Mouse (Mus musculus): ENCODE data around the gene Spint1. TPM values are rescaled to one million over a fixed set of nuclear protein-coding genes. Genes with fewer than 3 reads are reported as not detected.

Spint1 gene
- polyA plus RNA-seq, 2 experiments, result 11.6 to 19.5 TPM

DNA sequence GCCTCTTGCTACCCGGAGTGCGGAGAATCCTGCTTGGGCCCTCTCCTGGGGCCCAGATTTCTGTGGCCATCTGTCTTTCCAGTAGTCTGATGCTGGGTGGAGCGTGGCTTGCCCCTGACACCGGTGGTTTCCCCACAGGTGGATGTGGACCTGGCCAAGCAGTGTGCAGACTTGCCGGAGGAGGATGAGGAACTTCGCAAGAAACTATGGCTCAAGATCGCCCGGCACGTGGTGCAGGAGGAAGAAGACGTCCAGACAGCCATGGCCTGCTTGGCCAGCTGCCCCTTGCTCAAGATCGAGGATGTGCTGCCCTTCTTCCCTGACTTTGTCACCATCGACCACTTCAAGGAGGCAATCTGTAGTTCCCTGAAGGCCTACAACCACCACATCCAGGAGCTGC is 59.6 kb downstream of the Spint1 start:
- peaks cover 63% of the 10 kb centered on the region for H3K36me3 ChIP-seq (ENCODE audit: control insufficient read depth, insufficient read depth, low read length)
- H3K9ac ChIP-seq (ENCODE audit: low read depth, low read length, severe bottlenecking), result no peak overlapping the region
- no peaks in the 10 kb centered on the region for H3K9me3 ChIP-seq (ENCODE audit: control insufficient read depth, low read length)
- H3K27me3 ChIP-seq (ENCODE audit: control insufficient read depth, insufficient read depth, low read length), result no peaks in the 10 kb centered on the region
- H3K4me3 ChIP-seq (replicated peaks; ENCODE audit: low read length), result no peak overlapping the region
- H3K4me1 ChIP-seq (ENCODE audit: control insufficient read depth, insufficient read depth, low read length), result peaks cover 11% of the 10 kb centered on the region
- H3K4me2 ChIP-seq (replicated peaks; ENCODE audit: low read depth, low read length, severe bottlenecking), result no peak overlapping the region
- ATAC-seq (ENCODE audit: low FRiP score, low read depth) (no peak), DNase-seq (ENCODE audit: low spot score) (no peak)
- H3K27ac ChIP-seq (replicated peaks; ENCODE audit: low read depth, low read length), result no peak overlapping the region
- 92% methylated on average over 12 of the region's 12 CpGs for WGBS
- no peak for TF ChIP-seq POLR2A (IDR thresholded peaks at IDR 0.05; ENCODE audit: borderline replicate concordance, extremely low read depth, insufficient read depth, insufficient read length)

GRCm38 (mm10) chr2:119297506-119297905 is 60.3 kb downstream of the Spint1 start:
- no peak overlapping the region for H3K9ac ChIP-seq (ENCODE audit: low read depth, low read length, severe bottlenecking)

DNA sequence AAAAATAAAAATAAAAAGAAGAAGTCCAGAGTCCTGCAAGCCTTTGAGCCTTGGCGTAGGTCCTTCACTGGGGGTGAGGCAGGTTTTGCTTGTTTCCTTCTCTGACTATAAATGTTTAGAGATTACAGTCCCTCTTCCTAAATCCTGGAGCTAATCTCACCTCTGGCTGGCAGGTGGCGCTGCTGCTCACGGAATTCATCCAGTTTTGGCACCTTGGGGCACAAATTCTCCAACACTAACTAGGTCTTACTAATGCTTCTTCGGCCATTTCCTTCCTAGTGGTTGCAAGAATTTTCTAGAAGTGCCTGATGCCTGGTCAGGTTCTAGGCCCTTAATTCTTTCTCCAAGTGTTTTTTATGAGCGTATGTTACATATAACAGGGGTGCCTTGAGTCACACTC is 61.2 kb downstream of the Spint1 start:
- DNase-seq (ENCODE audit: low spot score), result peak; percentile 57
- Histone ChIP-seq H3K4me3 (replicated peaks; ENCODE audit: low read length) (no peak overlapping the region), H3K36me3 (ENCODE audit: control insufficient read depth, insufficient read depth, low read length) (peaks cover 48% of the 10 kb centered on the region), H3K4me1 (ENCODE audit: control insufficient read depth, insufficient read depth, low read length) (peaks cover 11% of the 10 kb centered on the region), H3K27me3 (ENCODE audit: control insufficient read depth, insufficient read depth, low read length) (no peaks in the 10 kb centered on the region), H3K9ac (ENCODE audit: low read depth, low read length, severe bottlenecking) (no peak overlapping the region), H3K4me2 (replicated peaks; ENCODE audit: low read depth, low read length, severe bottlenecking) (no peak overlapping the region), H3K9me3 (ENCODE audit: control insufficient read depth, low read length) (no peaks in the 10 kb centered on the region), H3K27ac (replicated peaks; ENCODE audit: low read depth, low read length) (no peak overlapping the region)
- WGBS, result 40% methylated on average over 5 of the region's 5 CpGs
- TF ChIP-seq POLR2A (IDR thresholded peaks at IDR 0.05; ENCODE audit: borderline replicate concordance, extremely low read depth, insufficient read depth, insufficient read length), result no peak
- ATAC-seq (ENCODE audit: low FRiP score, low read depth), result no peak

More at GRCm38 (mm10) chr2:119297506-119297905, 60.3 kb downstream of the Spint1 start:
- no peak for TF ChIP-seq POLR2A (IDR thresholded peaks at IDR 0.05; ENCODE audit: borderline replicate concordance, extremely low read depth, insufficient read depth, insufficient read length)
- no peak overlapping the region for H3K27ac ChIP-seq (replicated peaks; ENCODE audit: low read depth, low read length)
- H3K36me3 ChIP-seq (ENCODE audit: control insufficient read depth, insufficient read depth, low read length), result peaks cover 56% of the 10 kb centered on the region
- H3K4me2 ChIP-seq (replicated peaks; ENCODE audit: low read depth, low read length, severe bottlenecking), result no peak overlapping the region
- 95% methylated on average over 19 of the region's 19 CpGs for WGBS
- H3K4me3 ChIP-seq (replicated peaks; ENCODE audit: low read length), result no peak overlapping the region
- ATAC-seq (ENCODE audit: low FRiP score, low read depth) (no peak), DNase-seq (ENCODE audit: low spot score) (no peak)
- H3K9me3 ChIP-seq (ENCODE audit: control insufficient read depth, low read length), result no peaks in the 10 kb centered on the region
- H3K27me3 ChIP-seq (ENCODE audit: control insufficient read depth, insufficient read depth, low read length), result no peaks in the 10 kb centered on the region
- peaks cover 11% of the 10 kb centered on the region for H3K4me1 ChIP-seq (ENCODE audit: control insufficient read depth, insufficient read depth, low read length)

DNA sequence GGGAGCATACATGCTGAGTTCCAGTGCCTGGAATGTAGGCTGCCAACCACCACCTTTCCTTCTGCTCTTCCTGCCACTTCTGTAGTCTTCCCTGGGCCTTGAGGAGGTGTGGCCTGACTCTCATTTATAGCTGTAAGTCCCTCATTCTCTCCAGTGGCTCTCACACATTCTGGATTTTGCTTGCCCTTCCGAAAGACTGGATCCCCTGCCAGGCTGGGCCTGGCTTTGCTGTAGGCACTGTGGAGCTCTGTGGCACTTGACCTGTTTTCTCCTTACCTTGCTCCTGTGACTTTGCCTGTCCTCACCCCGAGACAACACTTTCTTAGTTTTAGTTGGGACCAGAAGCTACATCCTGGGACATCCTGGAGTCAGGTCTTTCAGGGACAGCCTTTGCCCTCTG is 61.7 kb downstream of the Spint1 start:
- Histone ChIP-seq H3K9ac (ENCODE audit: low read depth, low read length, severe bottlenecking) (no peak overlapping the region), H3K4me3 (replicated peaks; ENCODE audit: low read length) (no peak overlapping the region), H3K4me2 (replicated peaks; ENCODE audit: low read depth, low read length, severe bottlenecking) (no peak overlapping the region), H3K27ac (replicated peaks; ENCODE audit: low read depth, low read length) (no peak overlapping the region), H3K9me3 (ENCODE audit: control insufficient read depth, low read length) (no peaks in the 10 kb centered on the region), H3K4me1 (ENCODE audit: control insufficient read depth, insufficient read depth, low read length) (peaks cover 11% of the 10 kb centered on the region), H3K27me3 (ENCODE audit: control insufficient read depth, insufficient read depth, low read length) (no peaks in the 10 kb centered on the region), H3K36me3 (ENCODE audit: control insufficient read depth, insufficient read depth, low read length) (peaks cover 43% of the 10 kb centered on the region)
- DNase-seq (ENCODE audit: low spot score) (no peak), ATAC-seq (ENCODE audit: low FRiP score, low read depth) (no peak)
- no peak for TF ChIP-seq POLR2A (IDR thresholded peaks at IDR 0.05; ENCODE audit: borderline replicate concordance, extremely low read depth, insufficient read depth, insufficient read length)
- WGBS, result 90% methylated on average over 2 of the region's 2 CpGs

Other genes starting within 250 kb of the Spint1 start
- gene Ccdc32, start 208.0 kb upstream of the Spint1 start, polyA plus RNA-seq (2012; rRNA removed), result 13.5 and 14.6 TPM in 2 replicates
- gene Ccdc32, start 208.0 kb upstream of the Spint1 start, polyA plus RNA-seq (2014; fragmentation: Nextera tagmentation; extraction: Ambion mirVana), result 21.5 and 23.5 TPM in 2 replicates
- 6.0 and 6.2 TPM in 2 replicates for gene Rpusd2, start 202.6 kb upstream of the Spint1 start, polyA plus RNA-seq (2012; rRNA removed)
- 3.6 and 3.8 TPM in 2 replicates for gene Rpusd2, start 202.6 kb upstream of the Spint1 start, polyA plus RNA-seq (2014; fragmentation: Nextera tagmentation; extraction: Ambion mirVana)
- gene Knl1, start 190.2 kb upstream of the Spint1 start, polyA plus RNA-seq (2012; rRNA removed), result 3.6 and 5.5 TPM in 2 replicates
- 34.5 and 37.1 TPM in 2 replicates for gene Knl1, start 190.2 kb upstream of the Spint1 start, polyA plus RNA-seq (2014; fragmentation: Nextera tagmentation; extraction: Ambion mirVana)
- gene Rad51, start 124.6 kb upstream of the Spint1 start, polyA plus RNA-seq (2012; rRNA removed), result 37.6 and 38.6 TPM in 2 replicates
- 41.5 and 44.7 TPM in 2 replicates for gene Rad51, start 124.6 kb upstream of the Spint1 start, polyA plus RNA-seq (2014; fragmentation: Nextera tagmentation; extraction: Ambion mirVana)
- gene Rmdn3, start 80.3 kb upstream of the Spint1 start, polyA plus RNA-seq (2012; rRNA removed), result 25.4 and 27.4 TPM in 2 replicates
- 38.9 and 40.7 TPM in 2 replicates for gene Rmdn3, start 80.3 kb upstream of the Spint1 start, polyA plus RNA-seq (2014; fragmentation: Nextera tagmentation; extraction: Ambion mirVana)
- gene Gchfr, start 69.6 kb upstream of the Spint1 start, polyA plus RNA-seq (2012; rRNA removed), result 5.6 and 6.2 TPM in 2 replicates
- 14.8 and 20.9 TPM in 2 replicates for gene Gchfr, start 69.6 kb upstream of the Spint1 start, polyA plus RNA-seq (2014; fragmentation: Nextera tagmentation; extraction: Ambion mirVana)
- 0.05 and 0.15 TPM in 2 replicates for gene Gm14137, start 62.9 kb upstream of the Spint1 start, polyA plus RNA-seq (2012; rRNA removed)
- 0.57 and 0.69 TPM in 2 replicates for gene Gm14137, start 62.9 kb upstream of the Spint1 start, polyA plus RNA-seq (2014; fragmentation: Nextera tagmentation; extraction: Ambion mirVana)
- gene Zfyve19, start 28.7 kb upstream of the Spint1 start, polyA plus RNA-seq (2012; rRNA removed), result 88.0 and 97.9 TPM in 2 replicates
- gene Zfyve19, start 28.7 kb upstream of the Spint1 start, polyA plus RNA-seq (2014; fragmentation: Nextera tagmentation; extraction: Ambion mirVana), result 46.3 and 52.1 TPM in 2 replicates
- gene Dnajc17, start 28.6 kb upstream of the Spint1 start, polyA plus RNA-seq (2012; rRNA removed), result 18.1 and 33.1 TPM in 2 replicates
- gene Dnajc17, start 28.6 kb upstream of the Spint1 start, polyA plus RNA-seq (2014; fragmentation: Nextera tagmentation; extraction: Ambion mirVana), result 18.0 and 20.5 TPM in 2 replicates
- gene Ppp1r14d, start 7.5 kb upstream of the Spint1 start, polyA plus RNA-seq (2012; rRNA removed), result not detected in 2 replicates
- not detected in 2 replicates for gene Ppp1r14d, start 7.5 kb upstream of the Spint1 start, polyA plus RNA-seq (2014; fragmentation: Nextera tagmentation; extraction: Ambion mirVana)
- gene Rhov, start 33.9 kb downstream of the Spint1 start, polyA plus RNA-seq (2012; rRNA removed), result 4.5 and 6.8 TPM in 2 replicates
- 14.7 and 15.1 TPM in 2 replicates for gene Rhov, start 33.9 kb downstream of the Spint1 start, polyA plus RNA-seq (2014; fragmentation: Nextera tagmentation; extraction: Ambion mirVana)
- gene Vps18, start 51.4 kb downstream of the Spint1 start, polyA plus RNA-seq (2012; rRNA removed), result 17.0 and 19.2 TPM in 2 replicates
- gene Vps18, start 51.4 kb downstream of the Spint1 start, polyA plus RNA-seq (2014; fragmentation: Nextera tagmentation; extraction: Ambion mirVana), result 14.8 and 16.6 TPM in 2 replicates
- 8.7 and 9.0 TPM in 2 replicates for gene Dll4, start 88.4 kb downstream of the Spint1 start, polyA plus RNA-seq (2012; rRNA removed)
- gene Dll4, start 88.4 kb downstream of the Spint1 start, polyA plus RNA-seq (2014; fragmentation: Nextera tagmentation; extraction: Ambion mirVana), result 5.1 and 6.2 TPM in 2 replicates
- gene Chac1, start 113.9 kb downstream of the Spint1 start, polyA plus RNA-seq (2012; rRNA removed), result 0.79 and 0.94 TPM in 2 replicates
- gene Chac1, start 113.9 kb downstream of the Spint1 start, polyA plus RNA-seq (2014; fragmentation: Nextera tagmentation; extraction: Ambion mirVana), result 0.48 and 0.68 TPM in 2 replicates
- 15.7 and 16.4 TPM in 2 replicates for gene Ino80, start 240.3 kb downstream of the Spint1 start, polyA plus RNA-seq (2012; rRNA removed)
- 6.3 TPM in 2 replicates for gene Ino80, start 240.3 kb downstream of the Spint1 start, polyA plus RNA-seq (2014; fragmentation: Nextera tagmentation; extraction: Ambion mirVana)